Mouse (Mus musculus): ENCODE measurements around the gene Il2rb. TPM values are rescaled to one million over a fixed set of nuclear protein-coding genes. Genes with fewer than 3 reads are reported as not detected.
A peak's percentile ranks its signal among the peaks of the same experiment; 100 is the strongest.

Il2rb gene
- polyA plus RNA-seq, 1 experiment from 2014 or later = 0.05 TPM

DNA sequence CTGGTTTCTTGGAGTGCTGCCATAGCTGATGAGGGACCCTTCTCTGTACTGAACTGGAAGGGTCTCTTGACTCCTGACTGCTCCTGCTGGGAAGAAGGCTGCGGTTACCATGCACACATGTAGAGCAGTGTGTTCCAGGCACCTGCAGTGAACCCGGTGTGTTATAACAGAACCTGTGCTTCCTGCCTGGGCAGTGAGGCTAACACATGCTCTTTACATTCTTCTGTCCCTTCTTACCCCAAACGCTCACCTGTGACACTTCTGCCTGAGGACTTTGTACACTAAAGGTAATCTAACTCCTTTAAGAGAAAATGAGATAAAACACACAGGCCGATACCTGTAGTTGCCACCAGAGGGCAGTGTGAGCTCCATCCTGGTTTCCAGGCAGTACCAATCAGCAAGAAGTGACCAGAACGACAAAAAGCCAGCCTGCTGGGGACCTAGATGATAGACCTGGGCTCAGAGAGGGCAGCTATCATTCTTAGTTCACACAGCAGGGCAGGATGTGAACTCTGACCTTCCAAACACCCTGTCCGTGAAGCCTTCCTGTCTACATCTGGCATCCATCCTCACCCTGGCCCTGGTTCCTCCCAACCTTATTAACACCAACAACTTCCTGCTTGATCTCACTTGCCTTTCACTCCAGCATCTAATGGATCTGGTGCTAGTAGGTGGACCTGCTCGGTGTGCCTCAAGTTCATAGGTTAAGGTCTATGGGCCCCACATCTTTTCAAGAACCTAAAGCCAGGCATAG, 19.5 kb upstream of the Il2rb start:
- H3K9ac ChIP-seq = no peak overlapping the region
- no peak overlapping the region for H3K4me2 ChIP-seq
- H3K27ac ChIP-seq = no peak overlapping the region
- 26% methylated on average over 7 of the region's 7 CpGs for WGBS
- no peaks in the 10 kb centered on the region for H3K27me3 ChIP-seq
- H3K36me3 ChIP-seq = no peaks in the 10 kb centered on the region
- no peak for ATAC-seq (ENCODE audit: low FRiP score)
- no peak overlapping the region for H3K4me3 ChIP-seq
- no peaks in the 10 kb centered on the region for H3K9me3 ChIP-seq
- peaks cover 7% of the 10 kb centered on the region for H3K4me1 ChIP-seq (replicated peaks)

DNA sequence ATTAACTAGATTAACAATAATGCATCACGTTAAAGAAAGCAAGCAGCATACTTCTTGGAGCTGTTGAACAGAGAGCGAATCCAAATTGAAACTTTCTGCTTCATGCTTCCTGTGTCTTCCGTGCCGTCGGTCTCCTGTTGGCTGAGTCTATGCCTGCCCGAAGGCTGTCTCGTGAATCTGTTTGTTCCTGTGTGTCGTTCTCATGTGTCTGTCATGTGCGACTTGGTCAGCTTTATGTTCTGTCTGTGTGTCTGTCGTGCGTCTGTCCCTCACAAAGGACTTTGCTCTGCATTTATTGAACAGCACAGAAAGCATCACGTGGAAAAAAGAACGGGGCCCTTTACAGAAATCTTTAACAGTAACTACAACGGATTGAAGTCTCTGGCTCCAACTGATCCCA, 17.9 kb upstream of the Il2rb start:
- no peaks in the 10 kb centered on the region for H3K36me3 ChIP-seq
- WGBS = 91% methylated on average over 14 of the region's 14 CpGs
- no peaks in the 10 kb centered on the region for H3K9me3 ChIP-seq
- no peak for ATAC-seq (ENCODE audit: low FRiP score)
- H3K27ac ChIP-seq = no peak overlapping the region
- no peak overlapping the region for H3K4me3 ChIP-seq
- no peak overlapping the region for H3K4me2 ChIP-seq
- no peak overlapping the region for H3K9ac ChIP-seq
- H3K4me1 ChIP-seq (replicated peaks) = peaks cover 7% of the 10 kb centered on the region
- no peaks in the 10 kb centered on the region for H3K27me3 ChIP-seq

DNA sequence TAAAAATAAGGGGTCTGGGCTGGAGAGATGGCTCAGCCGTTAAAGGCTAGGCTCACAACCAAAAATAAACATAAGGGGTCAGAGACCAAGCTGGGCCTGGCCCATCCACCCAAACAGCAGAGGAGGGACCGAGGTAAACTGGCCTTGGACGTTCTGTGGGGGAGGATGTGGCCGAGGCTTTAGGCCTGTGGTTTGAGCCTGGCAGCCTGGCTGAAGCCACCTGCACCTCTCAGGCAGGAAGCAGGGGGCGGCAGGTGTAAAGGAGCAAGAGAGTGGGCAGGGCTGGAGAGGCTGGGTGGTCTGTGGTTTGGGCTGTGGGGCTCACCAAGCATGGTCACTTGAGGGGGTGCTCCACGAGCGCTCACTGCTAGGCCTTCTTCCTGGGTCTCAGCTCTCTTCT, 16.9 kb upstream of the Il2rb start:
- no peaks in the 10 kb centered on the region for H3K27me3 ChIP-seq

DNA sequence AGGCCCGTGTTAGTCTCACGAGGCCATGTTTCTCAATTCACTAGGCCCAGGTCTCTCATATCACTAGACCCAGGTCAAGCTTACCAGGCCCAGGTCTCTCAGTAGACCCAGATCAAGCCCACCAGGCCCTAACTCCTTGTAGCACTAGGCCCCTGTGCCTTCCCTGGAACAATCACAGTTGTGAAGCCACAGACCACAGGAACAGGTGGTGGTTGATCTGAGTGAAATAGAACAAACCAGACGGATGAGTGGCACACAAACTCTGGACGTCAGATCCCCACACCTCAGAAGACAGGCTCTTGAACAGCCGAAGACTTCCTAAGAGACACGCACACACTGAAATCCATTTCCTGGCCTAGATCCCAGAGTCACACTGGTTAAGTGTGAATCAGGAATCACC, 15.7 kb upstream of the Il2rb start:
- no peak overlapping the region for H3K9ac ChIP-seq
- no peaks in the 10 kb centered on the region for H3K36me3 ChIP-seq
- 95% methylated on average over 6 of the region's 6 CpGs for WGBS
- H3K9me3 ChIP-seq = no peaks in the 10 kb centered on the region
- no peaks in the 10 kb centered on the region for H3K27me3 ChIP-seq
- H3K4me3 ChIP-seq = no peak overlapping the region
- H3K4me1 ChIP-seq (replicated peaks) = peaks cover 7% of the 10 kb centered on the region
- H3K4me2 ChIP-seq = no peak overlapping the region
- H3K27ac ChIP-seq = no peak overlapping the region
- no peak for ATAC-seq (ENCODE audit: low FRiP score)

More for the DNA sequence above, 16.9 kb upstream of the Il2rb start:
- Histone ChIP-seq H3K4me1 (replicated peaks) (peaks cover 7% of the 10 kb centered on the region), H3K4me2 (no peak overlapping the region), H3K4me3 (no peak overlapping the region), H3K36me3 (no peaks in the 10 kb centered on the region), H3K9me3 (no peaks in the 10 kb centered on the region), H3K27ac (no peak overlapping the region), H3K9ac (no peak overlapping the region)
- ATAC-seq (ENCODE audit: low FRiP score) = no peak
- WGBS = 83% methylated on average over 7 of the region's 7 CpGs

DNA sequence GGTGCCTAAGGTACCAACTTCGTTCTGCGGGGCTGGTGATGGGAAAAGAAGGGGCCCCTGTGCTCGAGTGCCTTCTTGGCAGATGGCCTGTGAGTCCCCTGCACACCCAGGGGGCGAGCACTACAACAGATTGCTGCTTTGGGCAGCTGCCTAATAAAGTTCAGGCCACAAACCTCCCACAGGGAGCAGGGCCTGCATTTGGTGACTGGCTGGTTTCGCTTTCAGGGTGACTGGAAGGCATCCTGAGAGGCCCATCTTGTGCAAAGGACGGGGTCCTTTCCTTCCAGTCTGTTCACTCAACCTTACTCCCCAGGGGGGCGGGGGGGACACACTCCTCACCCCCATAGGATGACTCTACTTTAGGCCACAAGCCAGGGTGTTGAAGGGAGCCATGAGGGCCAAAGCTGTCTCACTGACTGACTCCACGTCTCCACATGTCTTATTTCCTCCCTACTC, 15.1 kb upstream of the Il2rb start:
- no peak for ATAC-seq (ENCODE audit: low FRiP score)
- no peak overlapping the region for H3K4me2 ChIP-seq
- H3K27me3 ChIP-seq = no peaks in the 10 kb centered on the region
- no peak overlapping the region; the same call in 1 of the 2 replicates for H3K9ac ChIP-seq
- peaks cover 7% of the 10 kb centered on the region for H3K4me1 ChIP-seq (replicated peaks)
- H3K36me3 ChIP-seq = no peaks in the 10 kb centered on the region
- no peak overlapping the region for H3K4me3 ChIP-seq
- 0 out of 2 replicates have a peak, but pooled peaks cover 2% of the 10 kb centered on the region for H3K9me3 ChIP-seq
- 57% methylated on average over 8 of the region's 8 CpGs for WGBS
- H3K27ac ChIP-seq = no peak overlapping the region

DNA sequence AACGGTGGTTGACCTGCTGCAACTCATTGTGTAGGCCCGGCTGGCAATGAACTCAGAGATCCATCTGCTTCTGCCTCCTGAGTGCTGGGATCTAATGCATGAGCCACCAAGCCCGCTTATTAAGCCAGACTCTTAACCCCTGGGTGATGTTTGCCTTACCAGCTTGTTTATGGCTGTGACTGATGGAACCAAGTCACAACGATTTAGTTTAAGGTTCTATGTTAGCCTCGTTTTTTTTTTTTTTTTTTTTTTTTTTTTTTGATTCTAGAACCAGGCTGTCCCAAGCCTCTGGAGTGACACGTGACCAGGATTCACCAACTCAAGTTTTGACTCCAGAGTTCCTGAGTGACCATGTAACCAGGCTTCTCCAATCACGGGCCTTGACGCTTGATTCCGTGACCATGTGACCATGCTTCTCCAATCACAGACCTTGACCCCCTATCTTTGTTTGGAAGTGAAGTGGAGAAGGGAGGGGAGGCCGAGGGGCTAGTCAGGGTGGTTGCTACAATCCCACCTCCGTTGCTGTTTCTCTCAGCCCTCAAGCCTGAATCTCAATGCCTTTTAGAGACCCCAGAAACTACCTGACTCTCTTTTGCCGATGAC, 14.3 kb upstream of the Il2rb start:
- 0 out of 2 replicates have a peak, but pooled peaks cover 4% of the 10 kb centered on the region for H3K9me3 ChIP-seq
- no peak overlapping the region for H3K9ac ChIP-seq
- H3K4me2 ChIP-seq = no peak overlapping the region
- H3K27me3 ChIP-seq = no peaks in the 10 kb centered on the region
- peaks cover 7% of the 10 kb centered on the region for H3K4me1 ChIP-seq (replicated peaks)
- H3K4me3 ChIP-seq = no peak overlapping the region
- WGBS = 44% methylated on average over 12 of the region's 12 CpGs
- no peak for ATAC-seq (ENCODE audit: low FRiP score)
- no peak overlapping the region for H3K27ac ChIP-seq
- H3K36me3 ChIP-seq = no peaks in the 10 kb centered on the region

DNA sequence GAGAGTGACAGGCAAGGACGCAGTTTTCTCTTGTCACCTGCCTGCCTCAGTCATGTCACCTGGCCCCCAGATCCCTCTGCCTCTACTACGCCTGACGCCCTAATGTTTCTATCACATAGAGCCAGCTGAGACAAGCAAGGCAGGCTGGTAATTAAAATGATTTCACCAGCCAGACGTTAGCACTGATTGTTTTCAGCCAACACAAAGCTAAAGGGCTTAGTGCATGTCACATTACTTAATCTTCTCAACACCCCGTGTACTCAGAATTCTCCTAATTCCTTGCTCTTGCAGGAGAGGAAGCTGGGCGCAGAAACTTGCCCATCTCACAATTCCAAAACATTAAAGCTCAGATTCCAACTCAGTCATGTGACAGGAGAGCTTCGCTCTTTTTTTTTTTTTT, 13.4 kb upstream of the Il2rb start:
- Histone ChIP-seq H3K4me3 (no peak overlapping the region), H3K4me1 (replicated peaks) (peaks cover 7% of the 10 kb centered on the region)

DNA sequence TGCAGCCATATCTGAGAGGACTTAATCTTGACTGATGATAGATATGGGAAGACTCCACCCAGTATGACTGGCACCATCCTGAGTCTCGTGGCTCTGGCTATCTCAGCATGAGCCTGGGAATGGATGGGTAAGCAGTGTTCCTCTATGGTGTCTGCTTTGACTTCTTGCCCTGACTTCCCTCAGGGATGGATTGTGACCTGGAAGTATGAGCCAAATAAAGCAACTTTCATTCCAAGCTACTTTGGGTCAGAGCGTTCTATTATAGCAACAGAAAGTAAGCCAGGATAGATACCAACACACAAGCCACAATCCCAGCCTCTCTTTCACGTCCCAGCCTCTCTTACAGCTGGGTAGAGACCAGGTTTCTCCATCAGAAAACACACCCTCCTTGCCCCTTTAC, 10.5 kb upstream of the Il2rb start:
- Histone ChIP-seq H3K4me2 (no peak overlapping the region), H3K9ac (no peak overlapping the region), H3K27ac (no peak overlapping the region), H3K4me3 (no peak overlapping the region), H3K27me3 (peaks cover 4% of the 10 kb centered on the region; the same call in 1 of the 2 replicates), H3K36me3 (no peaks in the 10 kb centered on the region), H3K9me3 (0 out of 2 replicates have a peak, but pooled peaks cover 4% of the 10 kb centered on the region), H3K4me1 (replicated peaks) (peaks cover 7% of the 10 kb centered on the region)
- 74% methylated on average over 3 of the region's 3 CpGs for WGBS
- no peak for ATAC-seq (ENCODE audit: low FRiP score)

More for the DNA sequence above, 13.4 kb upstream of the Il2rb start:
- H3K9ac ChIP-seq = no peak overlapping the region
- ATAC-seq (ENCODE audit: low FRiP score) = no peak
- no peaks in the 10 kb centered on the region; the same call in 1 of the 2 replicates for H3K27me3 ChIP-seq
- 0 out of 2 replicates have a peak, but pooled peaks cover 4% of the 10 kb centered on the region for H3K9me3 ChIP-seq
- WGBS = 67% methylated on average over 7 of the region's 7 CpGs
- H3K4me2 ChIP-seq = no peak overlapping the region
- H3K36me3 ChIP-seq = no peaks in the 10 kb centered on the region
- H3K27ac ChIP-seq = peak overlapping the region; percentile 62

DNA sequence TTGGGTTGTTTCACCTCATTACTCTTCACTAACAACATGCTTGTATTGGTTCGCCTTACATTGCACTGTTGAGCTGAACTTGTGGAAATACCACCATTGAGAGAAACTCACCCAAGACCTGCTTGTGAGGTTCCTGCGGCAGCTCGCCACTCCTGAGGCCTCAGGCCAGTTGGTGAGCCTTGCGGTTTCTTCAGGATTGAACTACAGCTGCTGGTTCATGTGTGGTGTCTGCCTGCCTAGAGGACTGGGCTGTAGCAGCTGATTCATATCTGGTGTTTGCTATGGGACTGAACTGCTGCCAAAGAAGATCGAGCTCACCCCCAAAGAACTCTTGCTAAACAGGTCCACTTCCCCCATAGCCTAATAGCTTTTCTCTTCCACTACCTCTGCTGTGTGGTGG, 9.7 kb upstream of the Il2rb start:
- Histone ChIP-seq H3K27ac (no peak overlapping the region), H3K4me3 (no peak overlapping the region), H3K27me3 (peaks cover 4% of the 10 kb centered on the region; the same call in 1 of the 2 replicates), H3K36me3 (no peaks in the 10 kb centered on the region), H3K9ac (no peak overlapping the region), H3K4me2 (no peak overlapping the region), H3K9me3 (0 out of 2 replicates have a peak, but pooled peaks cover 4% of the 10 kb centered on the region), H3K4me1 (replicated peaks) (peaks cover 2% of the 10 kb centered on the region)
- WGBS = 92% methylated on average over 5 of the region's 5 CpGs
- ATAC-seq (ENCODE audit: low FRiP score) = no peak

DNA sequence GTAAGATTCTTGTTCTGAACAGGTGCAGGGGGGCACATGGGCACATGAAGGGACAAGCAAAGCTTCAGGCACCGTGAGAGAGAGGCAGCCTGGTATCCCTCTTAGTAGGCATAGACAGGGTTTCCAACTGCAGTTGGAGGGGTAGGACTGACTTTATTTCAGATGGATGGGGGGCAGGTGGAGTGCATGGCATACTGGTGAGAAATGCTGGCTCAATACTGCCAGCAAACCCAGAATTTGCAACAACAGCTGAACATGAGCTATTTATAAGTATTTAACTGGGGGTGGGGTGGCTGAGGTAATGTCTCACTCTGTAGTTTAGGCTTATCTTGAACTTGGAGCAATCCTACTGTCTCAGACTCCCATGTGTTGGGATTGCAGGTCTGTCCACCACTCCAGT, 8.9 kb upstream of the Il2rb start:
- H3K9me3 ChIP-seq = 0 out of 2 replicates have a peak, but pooled peaks cover 4% of the 10 kb centered on the region
- no peaks in the 10 kb centered on the region for H3K36me3 ChIP-seq
- H3K27ac ChIP-seq = no peak overlapping the region
- peaks cover 7% of the 10 kb centered on the region; the same call in 1 of the 2 replicates for H3K27me3 ChIP-seq
- no peak for ATAC-seq (ENCODE audit: low FRiP score)
- H3K4me1 ChIP-seq (replicated peaks) = no peaks in the 10 kb centered on the region
- 86% methylated on average over 1 of the region's 1 CpGs for WGBS
- no peak overlapping the region for H3K4me2 ChIP-seq
- H3K4me3 ChIP-seq = no peak overlapping the region
- no peak overlapping the region for H3K9ac ChIP-seq

DNA sequence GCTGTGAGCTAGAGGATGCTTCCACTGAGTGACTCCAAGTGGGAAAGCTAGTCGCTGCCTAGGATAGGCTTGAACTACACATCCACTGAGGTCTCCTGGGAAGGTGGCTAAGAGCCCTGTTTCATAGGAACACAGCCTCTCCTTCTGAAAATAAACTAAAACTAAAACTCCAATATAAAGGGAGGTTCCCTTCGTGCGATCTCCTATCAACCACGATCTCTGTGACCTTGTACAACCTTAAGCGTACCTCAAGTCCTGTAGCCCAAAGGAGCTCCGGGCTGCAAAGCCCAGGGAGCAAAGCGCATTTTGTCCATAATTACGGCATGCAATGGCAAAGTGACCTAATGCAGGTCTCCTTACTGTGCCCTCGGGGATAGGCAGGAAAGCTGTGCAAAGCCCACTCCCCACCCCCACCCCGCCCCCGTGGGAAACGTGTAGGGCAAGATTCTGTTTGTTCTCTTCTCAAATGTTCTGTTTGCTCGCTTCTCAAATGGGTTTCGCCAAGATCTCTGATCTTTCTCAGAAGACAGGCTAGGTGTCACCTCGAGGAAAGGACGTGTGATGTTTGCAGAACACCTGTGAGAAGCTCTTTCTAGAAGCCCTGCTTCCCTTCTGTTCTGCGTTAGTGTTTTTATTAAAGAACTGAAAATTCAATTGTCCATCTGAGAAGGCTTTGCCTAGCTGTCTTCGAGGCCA, 7.5 kb upstream of the Il2rb start:
- no peak overlapping the region for H3K27ac ChIP-seq
- no peak for ATAC-seq (ENCODE audit: low FRiP score)
- no peaks in the 10 kb centered on the region for H3K36me3 ChIP-seq
- no peaks in the 10 kb centered on the region for H3K4me1 ChIP-seq (replicated peaks)
- H3K27me3 ChIP-seq = peaks cover 7% of the 10 kb centered on the region; the same call in 1 of the 2 replicates
- H3K4me2 ChIP-seq = no peak overlapping the region
- no peak overlapping the region for H3K4me3 ChIP-seq
- 0 out of 2 replicates have a peak, but pooled peaks cover 4% of the 10 kb centered on the region for H3K9me3 ChIP-seq
- no peak overlapping the region for H3K9ac ChIP-seq
- WGBS = 88% methylated on average over 18 of the region's 18 CpGs

DNA sequence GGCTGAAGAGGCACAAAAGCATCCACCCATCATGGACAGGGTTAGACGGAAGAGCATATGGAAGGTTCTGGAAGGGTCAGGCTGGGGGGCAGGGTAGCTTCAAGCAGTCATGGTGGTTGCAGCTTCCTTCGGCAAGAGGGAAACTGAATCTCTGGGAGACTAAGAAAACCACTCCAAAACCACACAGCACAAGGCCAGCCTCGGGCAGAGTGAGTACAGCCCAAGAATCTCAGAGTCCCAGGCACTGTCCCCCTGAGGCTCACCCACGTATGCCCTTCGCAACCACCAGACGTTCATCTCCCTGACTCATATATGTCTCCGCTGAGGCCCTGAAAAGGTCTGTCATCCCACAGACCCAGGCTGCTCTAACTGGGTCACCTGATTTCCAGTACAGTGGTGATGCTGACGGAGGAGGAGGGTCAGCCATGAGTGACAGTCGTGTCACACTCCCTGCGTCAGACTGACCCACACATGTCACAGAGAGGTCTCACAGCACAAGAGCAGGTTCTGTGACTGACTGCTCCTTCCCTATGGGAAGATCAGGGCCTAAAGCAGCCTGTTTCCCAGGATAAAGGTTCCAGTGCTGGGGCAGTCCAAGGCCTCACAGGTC, 1.6 kb downstream of the Il2rb start:
- Histone ChIP-seq H3K27ac (no peak overlapping the region), H3K4me3 (no peak overlapping the region), H3K9ac (no peak overlapping the region), H3K36me3 (no peaks in the 10 kb centered on the region), H3K27me3 (no peaks in the 10 kb centered on the region; the same call in 1 of the 2 replicates), H3K4me1 (replicated peaks) (no peaks in the 10 kb centered on the region), H3K9me3 (no peaks in the 10 kb centered on the region), H3K4me2 (no peak overlapping the region)
- no peak for ATAC-seq (ENCODE audit: low FRiP score)
- 85% methylated on average over 10 of the region's 10 CpGs for WGBS
